Mouse (Mus musculus) heart, adult 18-20 months (tissue): ENCODE measurements around the gene Ugt1a6b. TPM values are rescaled to one million over a fixed set of nuclear protein-coding genes. Genes with fewer than 3 reads are reported as not detected.

Experiments
- DNase-seq, 2 experiments: peaks; one replicate each; pipeline ENCODE4 v3.0.0; 2021 to 2022; ENCODE audit warnings: mixed read lengths in 1 of 2
- total RNA-seq, 2 experiments: library from RNA; stranded (reverse); gene quantifications; 2 replicates each; pipeline ENCODE4 v1.2.3; 2021

Ugt1a6b gene
- total RNA-seq, 2 experiments from 2014 or later = 0.72 to 1.3 TPM

DNA sequence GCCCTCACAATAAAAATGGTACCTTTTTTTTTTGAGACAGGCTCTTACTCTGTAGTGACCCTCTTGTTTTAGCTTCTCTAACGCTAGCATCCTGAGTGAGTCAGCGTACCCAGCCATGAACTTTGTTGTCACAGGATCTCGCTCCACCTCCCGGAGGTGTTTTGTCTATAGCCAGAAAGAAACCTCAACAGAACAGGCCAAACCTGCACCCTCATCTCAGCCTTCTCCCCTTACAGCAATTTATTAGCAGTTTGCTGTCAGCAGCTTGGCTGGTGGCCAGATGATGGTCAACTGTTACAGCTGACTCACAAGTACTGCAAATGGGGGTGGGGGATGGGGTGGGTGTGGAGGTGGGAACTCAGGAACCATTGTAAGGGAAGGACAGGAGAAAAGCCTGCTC, 159.2 kb downstream of the Ugt1a6b start:
- no peak for DNase-seq

- DNase-seq = no peak
Measured at GRCm38 (mm10) chr1:88262961-88263360, 159.9 kb downstream of the Ugt1a6b start.

GRCm38 (mm10) chr1:88263778-88264177, 160.7 kb downstream of the Ugt1a6b start:
- DNase-seq = no peak

DNA sequence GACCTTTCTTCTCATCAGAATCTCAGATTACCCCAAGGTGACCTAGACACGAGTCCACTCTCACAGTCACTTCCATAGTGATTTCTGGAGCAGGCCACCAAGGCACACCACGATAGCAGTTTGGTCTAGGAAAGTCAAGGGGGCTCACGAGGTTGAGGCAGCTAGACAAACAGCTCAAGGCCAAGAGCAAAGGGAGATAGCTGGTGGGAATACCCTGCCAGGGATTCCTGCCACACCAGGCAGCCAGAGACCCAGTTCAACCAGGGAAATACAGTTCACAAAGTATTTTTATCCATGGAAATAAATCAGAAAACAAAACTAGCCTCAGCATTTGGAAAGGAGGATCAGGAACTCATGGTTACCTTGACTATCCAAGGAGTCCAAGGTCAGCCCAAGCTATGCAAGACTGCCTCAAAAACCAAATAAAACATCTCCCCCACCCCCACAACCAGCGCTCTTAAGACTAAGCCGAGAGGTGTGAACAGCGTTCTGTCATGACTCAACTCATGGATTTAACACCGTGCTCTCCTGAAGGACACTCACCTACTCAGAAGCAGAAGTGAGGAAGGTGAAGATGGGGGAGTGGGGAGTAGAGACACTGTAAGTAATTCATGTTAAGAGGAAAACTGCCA, 161.3 kb downstream of the Ugt1a6b start:
- no peak for DNase-seq

DNA sequence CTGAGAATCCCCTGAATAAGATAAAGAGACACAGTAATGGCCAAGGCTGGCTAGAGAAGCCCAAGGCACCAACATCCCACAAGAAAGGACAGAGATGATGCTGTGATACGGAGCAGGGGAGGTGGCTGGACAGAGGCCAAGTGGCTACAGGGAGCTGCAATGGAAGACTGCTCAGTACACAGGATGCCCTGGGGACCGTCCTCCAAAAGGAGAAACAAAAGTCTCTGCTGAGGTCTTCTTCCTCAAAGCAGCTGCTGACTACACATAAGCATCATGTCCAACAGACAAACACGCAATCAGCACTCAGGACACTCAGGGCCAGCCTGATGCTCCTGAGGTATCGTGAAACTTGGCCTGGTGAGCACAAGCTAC, 161.8 kb downstream of the Ugt1a6b start:
- no peak for DNase-seq

DNA sequence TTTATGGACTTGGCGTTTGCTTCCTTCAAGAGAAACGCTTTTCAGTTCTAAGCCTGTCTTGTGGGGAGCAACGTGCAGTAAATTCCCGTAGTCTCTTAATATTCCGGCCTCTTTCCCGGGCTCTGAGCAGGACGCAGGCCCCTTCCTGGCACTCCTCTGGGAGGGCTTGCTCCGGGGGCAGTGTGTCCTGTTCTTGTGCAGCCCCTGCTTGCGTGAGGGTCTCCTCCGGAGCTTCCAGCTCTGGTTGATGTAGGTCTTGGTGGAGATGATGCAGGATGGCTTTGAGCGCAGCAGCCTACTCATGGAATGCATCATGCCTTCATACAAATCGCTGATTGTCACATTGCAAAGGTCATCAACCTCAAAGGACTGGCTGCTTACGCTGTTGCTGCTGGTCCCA, 163.1 kb downstream of the Ugt1a6b start:
- no peak for DNase-seq

GRCm38 (mm10) chr1:88267489-88267888, 164.4 kb downstream of the Ugt1a6b start:
- no peak for DNase-seq

GRCm38 (mm10) chr1:88268070-88268469, 165.0 kb downstream of the Ugt1a6b start:
- no peak for DNase-seq

Other genes starting within 250 kb of the Ugt1a6b start
- gene Dgkd, start 250.0 kb upstream of the Ugt1a6b start, total RNA-seq = 10 to 100 TPM; 35.1 to 46.8 TPM
- gene Usp40, start 94.7 kb upstream of the Ugt1a6b start, total RNA-seq = 10 to 100 TPM; 15.0 to 15.6 TPM
- gene Ugt1a10, start 47.9 kb upstream of the Ugt1a6b start, total RNA-seq = not detected
- not detected for gene Ugt1a9, start 32.5 kb upstream of the Ugt1a6b start, total RNA-seq
- gene Ugt1a8, start 15.4 kb upstream of the Ugt1a6b start, total RNA-seq = not detected
- gene Ugt1a7c, start 8.2 kb upstream of the Ugt1a6b start, total RNA-seq = 1 to 10 TPM; 1.2 to 1.3 TPM
- 1 to 10 TPM; 3.3 TPM for gene Ugt1a6a, start 31.6 kb downstream of the Ugt1a6b start, total RNA-seq
- under 1 TPM in 1 of 2 experiments, not detected in 1; 0.59 TPM for gene Ugt1a5, start 62.8 kb downstream of the Ugt1a6b start, total RNA-seq
- not detected for gene Ugt1a2, start 97.3 kb downstream of the Ugt1a6b start, total RNA-seq
- gene Dnajb3, start 102.5 kb downstream of the Ugt1a6b start, total RNA-seq = under 1 TPM in 1 of 2 experiments, not detected in 1; 0.28 TPM
- under 1 TPM in 1 of 2 experiments, not detected in 1; 0.20 TPM for gene Ugt1a1, start 108.7 kb downstream of the Ugt1a6b start, total RNA-seq
- not detected for gene Mroh2a, start 123.7 kb downstream of the Ugt1a6b start, total RNA-seq
- 10 to 100 TPM; 10.6 to 11.0 TPM for gene Hjurp, start 174.4 kb downstream of the Ugt1a6b start, total RNA-seq
- not detected for gene Trpm8, start 174.4 kb downstream of the Ugt1a6b start, total RNA-seq